Mouse (Mus musculus) kidney, postnatal 0 days (tissue): ENCODE measurements around the gene Mccc2. TPM values are rescaled to one million over a fixed set of nuclear protein-coding genes. Genes with fewer than 3 reads are reported as not detected.

ENCODE experiments used
- ATAC-seq: fragments of 200-750 bp; cut with Nextera tagmentation; replicated peaks from 2 replicates; pipeline ENCODE4 v1.8.0; 2017; ENCODE audit warnings: low read depth, moderate number of reproducible peaks, moderate TSS enrichment, moderate library complexity; ENCODE audit not compliant: low FRiP score
- DNase-seq: peaks from one replicate; pipeline ENCODE4 v3.0.0-alpha.2; 2016; ENCODE audit warnings: low spot score
- H3K27ac ChIP-seq: fragments of 300-500 bp; sonication (generic); 2 replicates; pipeline ENCODE4 v1.5.1; 2014; ENCODE audit warnings: mild to moderate bottlenecking
- H3K27me3 ChIP-seq: fragments of 300-500 bp; sonication (generic); 2 replicates; pipeline ENCODE4 v1.6.1; 2014; ENCODE audit warnings: low read length, mixed read lengths; ENCODE audit not compliant: insufficient read depth
- H3K36me3 ChIP-seq: fragments of 300-500 bp; sonication (generic); 2 replicates; pipeline ENCODE4 v1.6.1; 2014; ENCODE audit warnings: low read length, mixed read lengths; ENCODE audit not compliant: insufficient read depth
- H3K4me1 ChIP-seq: fragments of 300-500 bp; sonication (generic); replicated peaks from 2 replicates; pipeline ENCODE4 v1.6.1; 2014; ENCODE audit warnings: antibody characterized with exemption, low read length, mixed read lengths; ENCODE audit not compliant: insufficient read depth
- H3K4me2 ChIP-seq: fragments of 300-500 bp; sonication (generic); 2 replicates; pipeline ENCODE4 v1.6.1; 2014; ENCODE audit warnings: mild to moderate bottlenecking, low read length, moderate library complexity, mixed read lengths
- H3K4me3 ChIP-seq: fragments of 300-500 bp; sonication (generic); replicated peaks from 2 replicates; pipeline ENCODE4 v1.5.1; 2014; ENCODE audit warnings: low read depth, low read length
- H3K9ac ChIP-seq: fragments of 300-500 bp; sonication (generic); 2 replicates; pipeline ENCODE4 v1.6.1; 2014; ENCODE audit warnings: low read depth, low read length
- H3K9me3 ChIP-seq: fragments of 300-500 bp; sonication (generic); replicated peaks from 2 replicates; pipeline ENCODE4 v1.6.1; 2016; ENCODE audit warnings: low read length, inconsistent platforms, mixed read lengths
- CTCF ChIP-seq: IDR thresholded peaks from 2 replicates; pipeline ENCODE4 v1.5.1; 2016; ENCODE audit warnings: antibody characterized with exemption, low read depth, mild to moderate bottlenecking, moderate library complexity
- WGBS: fragments of 180-500 bp; shearing (Covaris S2); extraction: QIAGEN DNeasy Blood & Tissue Kit; methylation state at CpG from one replicate; pipeline ENCODE4 v1.1.7; 2014; 5-methylcytosine and 5-hydroxymethylcytosine counted together
- polyA plus RNA-seq: library from polyadenylated mRNA; unstranded; fragments of >200 nt; fragmentation: Nextera tagmentation; extraction: Ambion mirVana; gene quantifications from 2 replicates; pipeline ENCODE4 v1.2.1, GENCODE M21; 2015

The Mccc2 gene
- polyA plus RNA-seq, 1 experiment from 2014 or later, result 73.4 TPM

GRCm38 (mm10) chr13:99947417-99947816 is 68.0 kb downstream of the Mccc2 start:
- H3K36me3 ChIP-seq, result peaks cover 19% of the 10 kb centered on the region; the same call in 1 of the 2 replicates
- DNase-seq, result no peak
- no peak for TF ChIP-seq CTCF
- H3K4me2 ChIP-seq, result no peak overlapping the region
- H3K4me1 ChIP-seq, result no peaks in the 10 kb centered on the region
- no peak overlapping the region for H3K27ac ChIP-seq
- no peak overlapping the region for H3K9ac ChIP-seq
- no peak for ATAC-seq
- no peaks in the 10 kb centered on the region for H3K27me3 ChIP-seq
- 80% methylated on average over 4 of the region's 4 CpGs for WGBS
- no peak overlapping the region for H3K4me3 ChIP-seq
- no peaks in the 10 kb centered on the region for H3K9me3 ChIP-seq

DNA sequence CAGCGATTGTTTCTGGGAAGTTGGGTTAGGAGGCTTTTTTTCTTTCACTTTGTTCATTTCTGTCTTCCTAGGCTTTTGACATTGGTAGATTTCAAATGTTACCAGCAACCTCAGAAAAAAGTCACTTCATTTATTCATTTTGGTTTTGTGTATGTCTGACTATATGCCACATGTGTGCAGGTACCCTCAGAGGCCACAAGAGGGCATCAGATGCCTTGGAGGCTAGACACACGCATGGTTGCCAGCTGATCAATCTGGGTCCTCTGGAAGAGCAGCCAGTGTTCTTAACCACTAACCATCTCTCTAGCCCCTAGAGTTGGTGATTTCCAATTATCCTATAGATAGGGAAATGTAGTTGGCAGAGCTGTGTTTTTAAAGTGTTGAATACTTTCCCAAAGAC is 71.9 kb downstream of the Mccc2 start:
- ATAC-seq, result no peak
- TF ChIP-seq CTCF, result peak; percentile 14; the same call in 1 of the 2 replicates
- 93% methylated on average over 2 of the region's 2 CpGs for WGBS
- DNase-seq, result no peak
- Histone ChIP-seq H3K4me3 (no peak overlapping the region), H3K36me3 (0 out of 2 replicates have a peak, but pooled peaks cover 3% of the 10 kb centered on the region), H3K9me3 (no peaks in the 10 kb centered on the region), H3K9ac (no peak overlapping the region), H3K4me2 (no peak overlapping the region), H3K4me1 (no peaks in the 10 kb centered on the region), H3K27me3 (no peaks in the 10 kb centered on the region), H3K27ac (no peak overlapping the region)

GRCm38 (mm10) chr13:99940601-99941000 is 74.8 kb downstream of the Mccc2 start:
- DNase-seq (no peak), ATAC-seq (no peak)
- Histone ChIP-seq H3K9me3 (no peaks in the 10 kb centered on the region), H3K36me3 (0 out of 2 replicates have a peak, but pooled peaks cover 3% of the 10 kb centered on the region), H3K9ac (no peak overlapping the region), H3K27ac (no peak overlapping the region), H3K4me3 (no peak overlapping the region), H3K4me2 (no peak overlapping the region), H3K27me3 (no peaks in the 10 kb centered on the region), H3K4me1 (no peaks in the 10 kb centered on the region)
- 32% methylated on average over 2 of the region's 2 CpGs for WGBS
- no peak for TF ChIP-seq CTCF

DNA sequence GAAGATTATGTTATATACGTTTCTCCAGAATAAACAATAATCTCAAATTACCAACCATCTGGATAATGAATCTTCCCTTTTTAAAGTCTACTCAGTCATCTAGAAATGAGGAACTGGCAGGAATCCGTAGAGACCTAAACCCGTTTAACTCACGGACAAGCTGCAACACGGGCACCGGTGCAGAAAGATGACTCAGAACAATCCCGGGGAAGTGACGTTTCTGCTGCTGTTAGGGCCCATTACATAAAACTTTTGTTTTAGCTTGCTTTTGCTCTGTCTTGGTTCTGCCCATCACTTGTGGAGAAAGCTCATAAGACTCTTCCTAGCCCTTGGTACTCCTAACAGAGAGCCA is 76.1 kb downstream of the Mccc2 start:
- ATAC-seq, result no peak
- H3K27ac ChIP-seq, result no peak overlapping the region
- no peaks in the 10 kb centered on the region for H3K27me3 ChIP-seq
- TF ChIP-seq CTCF, result no peak
- H3K4me1 ChIP-seq, result no peaks in the 10 kb centered on the region
- no peak overlapping the region for H3K4me3 ChIP-seq
- no peak overlapping the region for H3K9ac ChIP-seq
- no peak overlapping the region for H3K4me2 ChIP-seq
- 0 out of 2 replicates have a peak, but pooled peaks cover 1% of the 10 kb centered on the region for H3K36me3 ChIP-seq
- 38% methylated on average over 8 of the region's 8 CpGs for WGBS
- H3K9me3 ChIP-seq, result no peaks in the 10 kb centered on the region
- DNase-seq, result no peak

- H3K36me3 ChIP-seq, result no peaks in the 10 kb centered on the region
- WGBS, result 75% methylated on average over 10 of the region's 10 CpGs
- no peak overlapping the region for H3K4me3 ChIP-seq
- H3K4me2 ChIP-seq, result no peak overlapping the region
- no peaks in the 10 kb centered on the region for H3K4me1 ChIP-seq
- ATAC-seq (no peak), DNase-seq (no peak)
- H3K9ac ChIP-seq, result no peak overlapping the region
- no peak for TF ChIP-seq CTCF
- no peaks in the 10 kb centered on the region for H3K27me3 ChIP-seq
- H3K9me3 ChIP-seq, result no peaks in the 10 kb centered on the region
- no peak overlapping the region for H3K27ac ChIP-seq
Observed at GRCm38 (mm10) chr13:99938606-99939319, 76.7 kb downstream of the Mccc2 start.

DNA sequence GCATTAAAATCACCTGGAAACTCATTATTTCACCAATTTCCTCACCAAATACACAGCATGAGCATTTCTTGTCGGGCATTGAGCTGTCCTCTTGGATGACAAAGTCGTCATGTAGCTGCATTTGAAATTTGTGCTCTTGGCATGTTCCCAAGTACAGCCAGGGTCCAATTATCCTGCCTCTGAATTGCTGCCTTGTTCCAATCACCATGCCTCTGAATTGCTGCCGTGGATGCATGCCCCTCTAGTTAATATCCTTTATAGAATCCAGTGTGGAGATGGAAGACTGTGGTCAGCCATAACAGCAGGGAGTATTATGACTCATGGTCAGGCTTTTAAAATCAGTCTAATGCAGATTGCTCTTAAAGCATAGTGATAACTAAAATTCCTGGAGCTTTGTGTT is 77.7 kb downstream of the Mccc2 start:
- no peak for ATAC-seq
- 68% methylated on average over 3 of the region's 3 CpGs for WGBS
- no peak for DNase-seq

GRCm38 (mm10) chr13:99932406-99932805 is 83.0 kb downstream of the Mccc2 start:
- H3K4me1 ChIP-seq, result no peaks in the 10 kb centered on the region
- H3K4me2 ChIP-seq, result no peak overlapping the region
- no peaks in the 10 kb centered on the region for H3K9me3 ChIP-seq
- no peaks in the 10 kb centered on the region for H3K27me3 ChIP-seq
- no peak for DNase-seq
- TF ChIP-seq CTCF, result no peak
- no peak for ATAC-seq
- no peak overlapping the region for H3K27ac ChIP-seq
- no peaks in the 10 kb centered on the region for H3K36me3 ChIP-seq
- no peak overlapping the region for H3K9ac ChIP-seq
- H3K4me3 ChIP-seq, result no peak overlapping the region
- 82% methylated on average over 1 of the region's 1 CpGs for WGBS

More for the DNA sequence above, 77.7 kb downstream of the Mccc2 start:
- no peak overlapping the region for H3K27ac ChIP-seq
- H3K27me3 ChIP-seq, result no peaks in the 10 kb centered on the region
- no peaks in the 10 kb centered on the region for H3K36me3 ChIP-seq
- H3K4me2 ChIP-seq, result no peak overlapping the region
- no peak overlapping the region for H3K4me3 ChIP-seq
- TF ChIP-seq CTCF, result no peak
- no peaks in the 10 kb centered on the region for H3K4me1 ChIP-seq
- no peaks in the 10 kb centered on the region for H3K9me3 ChIP-seq
- no peak overlapping the region for H3K9ac ChIP-seq
